28 mouse cellular contexts compared by ENCODE assay signal in genomic region chr11:61111472-61111871, GRCm38 (mm10).
"Had no signal": no experiment of that assay in that cellular context is flagged by ENCODE, and none has a peak within 500 bp of the region (broad histone marks: within the 10 kb centered on the region; RNA-seq: fewer than 3 reads in every experiment).

No protein-coding gene starts in this region.

- H3K27ac ChIP-seq: limb, embryonic 10.5 days; limb, embryonic 12.5 days; limb, embryonic 13.5 days; limb, embryonic 15.5 days; liver, embryonic 12.5 days; liver, embryonic 13.5 days; liver, embryonic 14.5 days; lung, embryonic 15.5 days; macrophage; midbrain, embryonic 10.5 days; midbrain, embryonic 12.5 days; midbrain, embryonic 13.5 days; midbrain, embryonic 15.5 days had no signal

- H3K4me1 ChIP-seq: limb, embryonic 10.5 days; limb, embryonic 12.5 days; limb, embryonic 13.5 days; limb, embryonic 15.5 days; liver, embryonic 12.5 days; liver, embryonic 13.5 days; lung, embryonic 15.5 days; midbrain, embryonic 10.5 days; midbrain, embryonic 12.5 days; midbrain, embryonic 13.5 days; midbrain, embryonic 15.5 days had no signal

- DNase-seq: liver; liver, embryonic 13.5 days; liver, postnatal 0 days; lung, adult 18-20 months; lung, adult 2 months; lung, embryonic 14.5 days; lung, postnatal 10 days; lung, postnatal 14 days; lung, postnatal 36 days; lung, postnatal 4 days; midbrain, embryonic 14.5 days had no signal

- H3K36me3 ChIP-seq: limb, embryonic 10.5 days; limb, embryonic 12.5 days; limb, embryonic 13.5 days; limb, embryonic 15.5 days; liver, embryonic 12.5 days; liver, embryonic 13.5 days; liver, embryonic 15.5 days; lung, embryonic 15.5 days; midbrain, embryonic 10.5 days; midbrain, embryonic 12.5 days; midbrain, embryonic 13.5 days; midbrain, embryonic 15.5 days had no signal

- H3K27me3 ChIP-seq: limb, embryonic 12.5 days; limb, embryonic 13.5 days; limb, embryonic 15.5 days; liver, embryonic 12.5 days; liver, embryonic 13.5 days; liver, embryonic 15.5 days; lung, embryonic 15.5 days; midbrain, embryonic 13.5 days; midbrain, embryonic 15.5 days had no signal

- H3K9ac ChIP-seq: limb, embryonic 12.5 days; limb, embryonic 13.5 days; limb, embryonic 15.5 days; liver, embryonic 12.5 days; liver, embryonic 13.5 days; liver, embryonic 14.5 days; liver, embryonic 15.5 days; liver, postnatal 0 days; lung, embryonic 14.5 days; lung, embryonic 15.5 days; midbrain, embryonic 12.5 days; midbrain, embryonic 13.5 days; midbrain, embryonic 15.5 days had no signal

- H3K4me3 ChIP-seq: limb, embryonic 10.5 days; limb, embryonic 12.5 days; limb, embryonic 13.5 days; limb, embryonic 15.5 days; liver, embryonic 12.5 days; liver, embryonic 13.5 days; liver, embryonic 15.5 days; lung, embryonic 15.5 days; megakaryocyte, embryonic 14.5 days; midbrain, embryonic 10.5 days; midbrain, embryonic 12.5 days; midbrain, embryonic 13.5 days; midbrain, embryonic 15.5 days; myocyte had no signal

- H3K9me3 ChIP-seq: limb, embryonic 10.5 days; limb, embryonic 12.5 days; limb, embryonic 13.5 days; limb, embryonic 15.5 days; liver, embryonic 12.5 days; liver, embryonic 13.5 days; liver, embryonic 15.5 days; lung, embryonic 15.5 days; megakaryocyte, embryonic 14.5 days; midbrain, embryonic 10.5 days; midbrain, embryonic 12.5 days; midbrain, embryonic 13.5 days; midbrain, embryonic 15.5 days had no signal

- H3K4me2 ChIP-seq: limb, embryonic 12.5 days; limb, embryonic 13.5 days; limb, embryonic 15.5 days; liver, embryonic 11.5 days; liver, embryonic 12.5 days; liver, embryonic 13.5 days; liver, embryonic 15.5 days; lung, embryonic 14.5 days; lung, embryonic 15.5 days; midbrain, embryonic 11.5 days; midbrain, embryonic 12.5 days; midbrain, embryonic 13.5 days; midbrain, embryonic 15.5 days had no signal
